Mouse (Mus musculus): ENCODE data around the gene C2cd2.

DNA sequence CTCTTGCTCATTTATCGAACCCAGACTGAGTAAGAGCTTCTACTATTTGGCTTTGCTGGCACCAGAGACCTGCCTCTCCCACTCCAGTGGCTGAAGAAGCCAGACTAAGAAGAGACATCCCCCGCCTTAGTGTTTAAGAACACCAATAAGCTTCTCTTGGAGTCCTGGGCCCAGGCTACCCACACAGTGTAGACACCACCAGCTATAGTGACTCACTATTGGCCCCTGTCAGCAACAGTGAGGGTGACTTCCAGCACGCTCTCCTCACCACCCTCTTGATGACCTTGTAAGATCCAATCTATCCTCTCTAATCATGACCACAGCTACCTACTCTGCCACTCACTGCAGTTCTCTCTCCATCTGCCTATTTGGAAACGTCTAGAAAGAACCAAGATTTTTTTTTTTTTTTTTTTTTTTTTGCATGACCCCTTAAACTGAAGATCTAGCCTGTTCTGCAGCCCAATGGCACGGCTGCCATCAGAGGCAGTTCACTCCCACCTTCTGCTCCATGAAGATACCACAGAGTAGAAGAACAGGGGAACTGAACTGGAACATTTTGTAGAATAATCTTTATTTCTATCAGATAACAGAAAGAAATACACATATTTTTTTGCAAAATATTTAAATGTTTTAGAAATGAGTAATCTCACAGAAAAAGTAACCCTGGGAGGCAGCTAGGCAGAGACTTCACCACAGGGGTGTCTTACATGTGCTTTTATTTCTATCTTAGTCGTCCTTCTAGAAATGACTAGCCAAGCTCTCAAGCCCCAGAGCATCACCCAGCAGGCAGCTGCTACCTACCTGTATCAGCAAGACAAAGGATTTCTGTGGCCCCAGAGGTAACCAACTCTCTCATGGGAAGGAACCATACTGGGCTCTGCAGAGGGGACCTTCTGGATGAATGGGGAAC is 93.0 kb downstream of the C2cd2 start:
- TF ChIP-seq CTCF (IDR thresholded peaks at IDR 0.05; ENCODE audit: extremely low read depth, insufficient read depth, low read length): no peak
- no peak for TF ChIP-seq POLR2A (IDR thresholded peaks at IDR 0.05; ENCODE audit: extremely low read depth, insufficient read depth, low read length)
